ENCODE assay signal across 11 mouse cellular contexts in genomic region chr7:28586663-28587411, GRCm38 (mm10). TPM values are rescaled to one million over a fixed set of nuclear protein-coding genes. Genes with fewer than 3 reads are reported as not detected.
DNase-seq lines count a peak whose midpoint lies in the region; ATAC-seq lines count a peak whose summit lies in the region.
"Had no signal": no experiment of that assay in that cellular context is flagged by ENCODE, and none has a peak within 500 bp of the region (broad histone marks: within the 10 kb centered on the region; RNA-seq: fewer than 3 reads in every experiment).

No protein-coding gene starts in this region.

- 76% methylated on average over 6 of the region's 6 CpGs for WGBS in forebrain, embryonic 10.5 days
- 71% methylated on average over 6 of the region's 6 CpGs for WGBS in forebrain, embryonic 11.5 days
- WGBS in forebrain, embryonic 14.5 days = 65% methylated on average over 6 of the region's 6 CpGs
- WGBS in limb, embryonic 10.5 days = 84% methylated on average over 6 of the region's 6 CpGs

- peaks cover 15% of the 10 kb centered on the region; the same call in 1 of the 2 replicates for H3K36me3 ChIP-seq in forebrain, embryonic 10.5 days (replicated peaks)
- no peaks in the 10 kb centered on the region for H3K36me3 ChIP-seq in forebrain, embryonic 11.5 days (ENCODE audit: control insufficient read depth, insufficient read depth, low read length)
- no peaks in the 10 kb centered on the region for H3K36me3 ChIP-seq in forebrain, embryonic 14.5 days (ENCODE audit: control insufficient read depth, insufficient read depth, low read length)
- H3K36me3 ChIP-seq in limb, embryonic 10.5 days = peaks cover 11% of the 10 kb centered on the region

- H3K9ac ChIP-seq in forebrain, embryonic 11.5 days (ENCODE audit: low read length) = no peak overlapping the region
- H3K9ac ChIP-seq in forebrain, embryonic 14.5 days (ENCODE audit: low read length) = peak overlapping the region; percentile 37; the same call in 1 of the 2 replicates

- DNase-seq in forebrain, embryonic 10.5 days (ENCODE audit: extremely low spot score, low spot score) = no peak
- DNase-seq in forebrain, embryonic 11.5 days (ENCODE audit: low spot score) = no peak
- DNase-seq in 3134 (ENCODE audit: extremely low read depth, insufficient read length, low spot score) = peak; percentile 39
- DNase-seq in forebrain, embryonic 14.5 days (ENCODE audit: low spot score) = peak; percentile 38
- DNase-seq in limb, embryonic 10.5 days (ENCODE audit: low spot score) = no peak
- DNase-seq in right cerebral cortex, adult 18-20 months = no peak
- DNase-seq in ovary, postnatal 36 days (ENCODE audit: low spot score) = no peak
- no peak for DNase-seq in embryo, embryonic 9.5 days (ENCODE audit: extremely low spot score)

- no peak overlapping the region for H3K4me3 ChIP-seq in forebrain, embryonic 10.5 days
- no peak overlapping the region for H3K4me3 ChIP-seq in forebrain, embryonic 11.5 days (ENCODE audit: low read depth, low read length)
- H3K4me3 ChIP-seq in forebrain, embryonic 14.5 days (ENCODE audit: low read depth, low read length) = no peak overlapping the region
- no peak overlapping the region for H3K4me3 ChIP-seq in limb, embryonic 10.5 days

- no peaks in the 10 kb centered on the region for H3K27me3 ChIP-seq in forebrain, embryonic 10.5 days (ENCODE audit: poor library complexity, severe bottlenecking)
- H3K27me3 ChIP-seq in forebrain, embryonic 11.5 days (ENCODE audit: control insufficient read depth, insufficient read depth, low read length) = no peaks in the 10 kb centered on the region
- no peaks in the 10 kb centered on the region for H3K27me3 ChIP-seq in forebrain, embryonic 14.5 days (replicated peaks; ENCODE audit: control insufficient read depth, insufficient read depth, low read length)
- H3K27me3 ChIP-seq in limb, embryonic 10.5 days (ENCODE audit: low read depth, poor library complexity, severe bottlenecking) = no peaks in the 10 kb centered on the region

- H3K27ac ChIP-seq in forebrain, embryonic 10.5 days = peak overlapping the region; percentile 56
- H3K27ac ChIP-seq in forebrain, embryonic 11.5 days (ENCODE audit: low read depth, low read length) = no peak overlapping the region
- no peak overlapping the region for H3K27ac ChIP-seq in forebrain, embryonic 14.5 days (ENCODE audit: low read depth, low read length)
- H3K27ac ChIP-seq in limb, embryonic 10.5 days = peak overlapping the region; percentile 78

- ATAC-seq in forebrain, embryonic 11.5 days (replicated peaks; ENCODE audit: low FRiP score) = no peak
- no peak for ATAC-seq in forebrain, embryonic 14.5 days

- H3K4me1 ChIP-seq in forebrain, embryonic 10.5 days = peaks cover 82% of the 10 kb centered on the region
- H3K4me1 ChIP-seq in forebrain, embryonic 11.5 days (replicated peaks; ENCODE audit: control insufficient read depth, insufficient read depth, low read length) = 0 out of 2 replicates have a peak, but pooled peaks cover 5% of the 10 kb centered on the region
- H3K4me1 ChIP-seq in forebrain, embryonic 14.5 days (ENCODE audit: control insufficient read depth, insufficient read depth, low read length) = peaks cover 9% of the 10 kb centered on the region
- H3K4me1 ChIP-seq in limb, embryonic 10.5 days = peaks cover 63% of the 10 kb centered on the region

- H3K9me3 ChIP-seq in forebrain, embryonic 10.5 days = no peaks in the 10 kb centered on the region
- no peaks in the 10 kb centered on the region for H3K9me3 ChIP-seq in forebrain, embryonic 11.5 days (ENCODE audit: control insufficient read depth, low read length)
- no peaks in the 10 kb centered on the region for H3K9me3 ChIP-seq in forebrain, embryonic 14.5 days (replicated peaks; ENCODE audit: control insufficient read depth, low read length)
- H3K9me3 ChIP-seq in limb, embryonic 10.5 days (replicated peaks) = no peaks in the 10 kb centered on the region

- no peak overlapping the region for H3K4me2 ChIP-seq in forebrain, embryonic 11.5 days (ENCODE audit: low read depth, low read length, severe bottlenecking)
- H3K4me2 ChIP-seq in forebrain, embryonic 14.5 days (ENCODE audit: low read length) = no peak overlapping the region

RNA-seq across cellular contexts. Expression of gene Samd4b, which starts 11.1 kb away (rescaled TPM):
- polyA plus RNA-seq in forebrain, embryonic 10.5 days (2016; fragmentation: Nextera tagmentation; extraction: Ambion mirVana) = 29.9 and 30.7 TPM in 2 replicates
- 40.7 and 41.1 TPM in 2 replicates for polyA plus RNA-seq in forebrain, embryonic 11.5 days (2014; fragmentation: Nextera tagmentation; extraction: Ambion mirVana)
- polyA plus RNA-seq in forebrain, embryonic 14.5 days (2014; fragmentation: Nextera tagmentation; extraction: Ambion mirVana) = 20.1 and 24.1 TPM in 2 replicates
- 38.2 and 40.2 TPM in 2 replicates for polyA plus RNA-seq in limb, embryonic 10.5 days (2016; fragmentation: Nextera tagmentation; extraction: Ambion mirVana)

RNA-seq across cellular contexts. Expression of gene Pak4, which starts 11.1 kb away (rescaled TPM):
- 66.0 and 69.9 TPM in 2 replicates for polyA plus RNA-seq in forebrain, embryonic 10.5 days (2016; fragmentation: Nextera tagmentation; extraction: Ambion mirVana)
- polyA plus RNA-seq in forebrain, embryonic 11.5 days (2014; fragmentation: Nextera tagmentation; extraction: Ambion mirVana) = 50.7 and 56.2 TPM in 2 replicates
- 12.6 and 16.0 TPM in 2 replicates for polyA plus RNA-seq in forebrain, embryonic 14.5 days (2014; fragmentation: Nextera tagmentation; extraction: Ambion mirVana)
- polyA plus RNA-seq in limb, embryonic 10.5 days (2016; fragmentation: Nextera tagmentation; extraction: Ambion mirVana) = 64.9 and 69.8 TPM in 2 replicates

RNA-seq across cellular contexts. Expression of gene Nccrp1, which starts 39.8 kb away (rescaled TPM):
- not detected in 2 replicates for polyA plus RNA-seq in forebrain, embryonic 10.5 days (2016; fragmentation: Nextera tagmentation; extraction: Ambion mirVana)
- not detected in 2 replicates for polyA plus RNA-seq in forebrain, embryonic 11.5 days (2014; fragmentation: Nextera tagmentation; extraction: Ambion mirVana)
- not detected in 2 replicates for polyA plus RNA-seq in forebrain, embryonic 14.5 days (2014; fragmentation: Nextera tagmentation; extraction: Ambion mirVana)
- not detected in 2 replicates for polyA plus RNA-seq in limb, embryonic 10.5 days (2016; fragmentation: Nextera tagmentation; extraction: Ambion mirVana)
- polyA plus RNA-seq: C2C12 had no signal

RNA-seq across cellular contexts. Expression of gene Acp7, which starts 44.3 kb away (rescaled TPM):
- not detected in 2 replicates for polyA plus RNA-seq in forebrain, embryonic 10.5 days (2016; fragmentation: Nextera tagmentation; extraction: Ambion mirVana)
- not detected in 2 replicates for polyA plus RNA-seq in forebrain, embryonic 11.5 days (2014; fragmentation: Nextera tagmentation; extraction: Ambion mirVana)
- polyA plus RNA-seq in forebrain, embryonic 14.5 days (2014; fragmentation: Nextera tagmentation; extraction: Ambion mirVana) = not detected in 2 replicates
- polyA plus RNA-seq in limb, embryonic 10.5 days (2016; fragmentation: Nextera tagmentation; extraction: Ambion mirVana) = not detected in 2 replicates
- polyA plus RNA-seq: C2C12; large intestine, adult 2 months; small intestine, adult 2 months had no signal

RNA-seq across cellular contexts. Expression of gene Sycn, which starts 46.2 kb away (rescaled TPM):
- not detected in 2 replicates for polyA plus RNA-seq in forebrain, embryonic 10.5 days (2016; fragmentation: Nextera tagmentation; extraction: Ambion mirVana)
- not detected in 2 replicates for polyA plus RNA-seq in forebrain, embryonic 11.5 days (2014; fragmentation: Nextera tagmentation; extraction: Ambion mirVana)
- polyA plus RNA-seq in forebrain, embryonic 14.5 days (2014; fragmentation: Nextera tagmentation; extraction: Ambion mirVana) = not detected in 2 replicates
- not detected in 2 replicates for polyA plus RNA-seq in limb, embryonic 10.5 days (2016; fragmentation: Nextera tagmentation; extraction: Ambion mirVana)
- polyA plus RNA-seq: C2C12 had no signal

Comparison
In these comparisons a context has a peak if more than half of its experiments do, and no peak if none do; other contexts are left out.
1. DNase-seq: peak in 3134 (single experiment) and forebrain, embryonic 14.5 days (single experiment); none in forebrain, embryonic 10.5 days (single experiment), forebrain, embryonic 11.5 days (single experiment), limb, embryonic 10.5 days (single experiment), right cerebral cortex, adult 18-20 months (single experiment), ovary, postnatal 36 days (single experiment) and embryo, embryonic 9.5 days (single experiment).
2. H3K27ac ChIP-seq: peak in forebrain, embryonic 10.5 days (single experiment) and limb, embryonic 10.5 days (single experiment); none in forebrain, embryonic 11.5 days (single experiment) and forebrain, embryonic 14.5 days (single experiment).